Mouse (Mus musculus) limb, embryonic 10.5 days (tissue): Measurements from ENCODE around the gene Mettl7a3. TPM values are rescaled to one million over a fixed set of nuclear protein-coding genes. Genes with fewer than 3 reads are reported as not detected.
"Not testable (repeated sequence)": the region's sequence is repeated elsewhere in the genome, so short reads cannot be mapped to it uniquely, and the experiment has no call there.

Source experiments
- DNase-seq: peaks from one replicate; pipeline ENCODE4 v3.0.0-alpha.2; 2017; ENCODE audit warnings: low spot score
- H3K27ac ChIP-seq: fragments of 300-500 bp; sonication (generic); 2 replicates; pipeline ENCODE4 v1.5.1; 2016; ENCODE audit warnings: mild to moderate bottlenecking
- H3K27me3 ChIP-seq: fragments of 300-500 bp; sonication (generic); 2 replicates; pipeline ENCODE4 v1.6.1; 2016; ENCODE audit warnings: low read depth, mild to moderate bottlenecking; ENCODE audit not compliant: poor library complexity, severe bottlenecking
- H3K36me3 ChIP-seq: fragments of 300-500 bp; sonication (generic); 2 replicates; pipeline ENCODE4 v1.6.1; 2016; ENCODE audit warnings: mild to moderate bottlenecking, moderate library complexity
- H3K4me1 ChIP-seq: fragments of 300-500 bp; sonication (generic); 2 replicates; pipeline ENCODE4 v1.6.1; 2016
- H3K4me3 ChIP-seq: fragments of 300-500 bp; sonication (generic); 2 replicates; pipeline ENCODE4 v1.5.1; 2016; ENCODE audit warnings: mild to moderate bottlenecking, moderate library complexity
- H3K9me3 ChIP-seq: fragments of 300-500 bp; sonication (generic); replicated peaks from 2 replicates; pipeline ENCODE4 v1.6.1; 2016; ENCODE audit warnings: mild to moderate bottlenecking
- WGBS: fragments of 180-500 bp; shearing (Covaris S2); methylation state at CpG from one replicate; pipeline ENCODE4 v1.1.7; 2016; 5-methylcytosine and 5-hydroxymethylcytosine counted together
- polyA plus RNA-seq: library from polyadenylated mRNA; unstranded; fragments of >200 nt; fragmentation: Nextera tagmentation; extraction: Ambion mirVana; gene quantifications from 2 replicates; pipeline ENCODE4 v1.2.1, GENCODE M21; 2016

The Mettl7a3 gene
- polyA plus RNA-seq, 1 experiment from 2014 or later = not detected

DNA sequence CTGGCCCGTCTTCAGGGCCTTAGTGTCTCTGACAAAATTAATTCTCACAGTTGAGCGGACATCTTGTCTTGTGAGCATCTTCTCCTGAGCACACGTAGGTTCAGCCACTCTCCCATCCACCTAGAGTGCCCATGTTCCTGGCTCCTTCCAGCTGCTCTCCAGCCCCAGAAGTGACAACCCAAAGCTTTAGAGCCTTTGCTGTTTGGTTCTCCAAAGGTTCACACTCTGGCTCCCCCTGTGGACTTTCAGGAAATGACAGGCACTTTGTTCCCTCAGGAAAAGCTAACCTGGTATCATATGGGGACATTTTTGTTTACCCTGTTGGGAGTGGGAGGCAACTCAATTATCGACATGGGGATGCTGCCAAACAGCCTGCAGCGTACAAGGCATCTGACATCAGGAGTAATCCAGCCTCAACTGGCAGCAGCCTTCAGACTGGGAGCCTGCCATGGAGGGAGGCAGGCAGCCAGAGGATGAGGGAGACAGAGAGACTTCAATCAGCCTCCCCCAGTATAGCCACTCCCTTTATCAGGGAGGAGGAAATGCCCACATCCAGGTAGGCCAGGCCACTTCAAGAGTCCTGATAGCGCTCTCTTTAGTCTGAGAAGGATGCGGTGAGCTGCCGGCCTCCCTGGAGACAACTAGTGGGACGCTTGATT, 43.2 kb downstream of the Mettl7a3 start:
- 45% methylated on average over 4 of the region's 9 CpGs for WGBS
- not testable (repeated sequence) for H3K4me3 ChIP-seq

DNA sequence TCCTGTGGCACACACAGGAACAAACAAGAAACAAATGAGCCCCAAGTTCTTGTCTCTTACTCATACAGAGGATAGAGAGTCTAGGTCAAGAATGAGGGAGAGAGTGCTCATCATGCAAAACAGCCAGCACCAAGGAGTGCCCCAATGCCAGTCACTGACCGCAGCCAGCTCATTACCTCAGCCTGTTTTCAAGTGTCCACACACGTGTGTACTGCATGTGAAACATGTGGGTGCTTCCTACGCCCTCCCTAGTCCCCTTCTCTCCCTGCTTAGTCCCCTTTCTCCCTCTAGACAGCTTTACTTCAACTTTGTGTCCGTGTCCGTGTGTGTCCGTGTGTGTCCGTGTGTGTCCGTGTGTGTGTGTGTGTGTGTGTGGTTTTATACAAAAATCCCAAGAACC, 44.9 kb downstream of the Mettl7a3 start:
- DNase-seq = no peak

More for the DNA sequence above, 43.2 kb downstream of the Mettl7a3 start:
- H3K9me3 ChIP-seq, H3K27ac ChIP-seq, DNase-seq, H3K36me3 ChIP-seq, H3K4me1 ChIP-seq, H3K27me3 ChIP-seq: not testable (repeated sequence)

GRCm38 (mm10) chr15:100380104-100380503, 45.4 kb downstream of the Mettl7a3 start:
- H3K4me3 ChIP-seq = no peak overlapping the region
- 84% methylated on average over 2 of the region's 2 CpGs for WGBS
- no peaks in the 10 kb centered on the region for H3K36me3 ChIP-seq
- no peaks in the 10 kb centered on the region for H3K9me3 ChIP-seq
- DNase-seq = no peak
- no peaks in the 10 kb centered on the region for H3K4me1 ChIP-seq
- no peaks in the 10 kb centered on the region for H3K27me3 ChIP-seq
- no peak overlapping the region for H3K27ac ChIP-seq

More for the DNA sequence above, 44.9 kb downstream of the Mettl7a3 start:
- H3K27ac ChIP-seq = no peak overlapping the region
- no peaks in the 10 kb centered on the region for H3K27me3 ChIP-seq
- no peak overlapping the region for H3K4me3 ChIP-seq
- no peaks in the 10 kb centered on the region for H3K4me1 ChIP-seq
- H3K9me3 ChIP-seq = no peaks in the 10 kb centered on the region
- H3K36me3 ChIP-seq = no peaks in the 10 kb centered on the region
- WGBS = 92% methylated on average over 8 of the region's 8 CpGs

DNA sequence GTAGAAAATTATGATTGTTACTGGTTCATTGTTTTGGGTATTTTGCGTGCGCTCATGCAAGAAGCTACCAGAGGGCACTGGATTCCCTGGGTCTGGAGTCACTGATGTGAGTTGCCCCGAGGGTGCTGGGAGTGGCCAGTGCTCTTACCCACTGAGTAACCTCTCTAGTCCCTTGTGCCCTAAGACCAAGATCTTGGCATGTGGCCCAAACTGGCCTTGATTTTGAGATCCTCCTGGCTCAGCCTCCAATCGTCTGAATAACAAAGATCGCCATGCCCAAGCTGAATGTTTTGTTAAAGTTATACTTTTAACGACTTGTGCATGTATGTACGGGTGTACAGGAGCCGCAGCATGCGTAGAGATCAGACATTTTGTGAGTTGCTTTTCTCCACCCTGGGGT, 51.0 kb downstream of the Mettl7a3 start:
- Histone ChIP-seq H3K4me1 (peaks cover 6% of the 10 kb centered on the region; the same call in 1 of the 2 replicates), H3K9me3 (no peaks in the 10 kb centered on the region), H3K4me3 (no peak overlapping the region), H3K36me3 (no peaks in the 10 kb centered on the region), H3K27me3 (no peaks in the 10 kb centered on the region), H3K27ac (no peak overlapping the region)
- 95% methylated on average over 9 of the region's 9 CpGs for WGBS
- no peak for DNase-seq

DNA sequence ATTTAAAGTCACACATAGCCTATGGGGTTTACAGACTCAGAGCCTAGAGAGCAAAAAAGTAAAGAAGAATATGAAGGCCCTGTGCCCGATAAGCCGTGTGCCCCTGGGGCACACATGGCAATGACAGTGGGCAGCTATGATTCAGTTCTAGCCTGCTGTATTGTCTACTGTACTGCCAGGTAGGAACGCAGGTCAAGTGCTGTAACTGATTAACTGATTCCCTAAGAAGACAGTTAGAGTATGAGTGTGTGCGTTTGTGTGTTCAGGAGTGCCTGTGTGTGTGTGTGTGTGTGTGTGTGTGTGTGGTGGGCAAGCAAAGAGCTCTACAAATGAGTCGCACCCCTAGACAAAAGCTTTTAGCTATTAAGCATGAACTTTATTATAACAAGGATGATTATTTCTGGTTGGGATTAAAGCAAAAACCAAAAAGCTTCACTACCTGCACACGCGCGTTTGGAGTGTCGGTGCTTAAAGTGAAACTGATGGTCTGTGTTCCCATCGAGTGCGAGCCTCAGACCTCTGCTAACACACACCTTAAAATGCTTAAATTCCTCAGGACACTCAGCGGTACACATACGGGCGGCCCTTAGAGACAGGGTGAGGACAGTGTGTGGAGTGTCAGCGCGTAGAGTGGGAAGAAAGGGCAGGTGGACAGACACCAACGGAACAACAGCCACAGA, 53.0 kb downstream of the Mettl7a3 start:
- Histone ChIP-seq H3K36me3 (no peaks in the 10 kb centered on the region), H3K4me3 (no peak overlapping the region), H3K4me1 (peaks cover 6% of the 10 kb centered on the region; the same call in 1 of the 2 replicates), H3K27me3 (no peaks in the 10 kb centered on the region), H3K9me3 (no peaks in the 10 kb centered on the region), H3K27ac (no peak overlapping the region)
- WGBS = 96% methylated on average over 17 of the region's 17 CpGs
- DNase-seq = no peak

DNA sequence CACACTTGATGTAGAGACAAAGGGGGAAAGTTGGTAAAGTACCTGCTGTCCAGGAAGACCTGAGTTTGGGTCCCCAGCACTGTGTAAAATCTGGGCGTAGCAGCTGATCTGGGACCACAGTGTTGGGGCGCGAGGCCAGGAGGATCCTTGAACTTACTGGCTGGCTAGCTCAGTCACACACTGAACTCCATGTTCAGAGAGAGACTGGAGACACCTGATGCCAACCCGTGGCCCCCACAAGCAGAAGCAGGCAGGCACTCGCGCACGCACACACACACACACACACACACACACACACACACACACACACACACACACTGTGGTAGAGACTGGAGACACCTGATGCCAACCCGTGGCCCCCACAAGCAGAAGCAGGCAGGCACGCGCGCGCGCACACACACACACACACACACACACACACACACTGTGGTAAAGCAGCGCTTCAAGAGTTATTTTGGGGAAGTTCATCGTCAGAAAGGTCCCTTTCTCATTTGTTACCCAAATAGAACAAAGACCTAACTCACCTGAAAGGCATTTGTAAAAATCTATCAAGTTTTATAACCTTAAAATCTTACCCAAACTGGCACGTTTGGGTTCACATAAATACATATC, 53.6 kb downstream of the Mettl7a3 start:
- DNase-seq = no peak
- Histone ChIP-seq H3K36me3 (peaks cover 5% of the 10 kb centered on the region), H3K9me3 (no peaks in the 10 kb centered on the region), H3K4me1 (peaks cover 10% of the 10 kb centered on the region; the same call in 1 of the 2 replicates), H3K4me3 (no peak overlapping the region), H3K27ac (no peak overlapping the region), H3K27me3 (no peaks in the 10 kb centered on the region)
- WGBS = 89% methylated on average over 16 of the region's 16 CpGs

DNA sequence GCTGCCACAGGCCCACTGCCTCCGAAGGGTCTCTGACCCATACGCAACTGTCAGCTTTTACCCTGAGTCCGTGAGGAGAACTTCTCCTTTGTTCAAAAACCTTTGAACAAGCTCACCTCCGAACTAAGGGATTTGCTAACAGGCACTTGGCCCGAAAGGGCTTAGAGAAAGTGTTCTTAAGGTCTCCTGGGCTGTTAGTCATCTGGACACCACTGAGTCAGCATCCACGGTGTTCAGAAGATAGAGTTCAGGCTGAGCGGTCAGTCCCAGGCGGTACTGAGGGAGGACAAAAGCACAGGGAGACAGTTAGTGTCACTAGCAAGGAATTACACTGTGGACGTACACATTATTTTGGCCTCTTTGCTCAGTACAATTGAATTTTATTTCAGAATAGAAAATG, 54.2 kb downstream of the Mettl7a3 start:
- 75% methylated on average over 9 of the region's 9 CpGs for WGBS
- Histone ChIP-seq H3K36me3 (peaks cover 11% of the 10 kb centered on the region), H3K9me3 (no peaks in the 10 kb centered on the region), H3K4me1 (peaks cover 10% of the 10 kb centered on the region; the same call in 1 of the 2 replicates), H3K27ac (no peak overlapping the region), H3K27me3 (no peaks in the 10 kb centered on the region), H3K4me3 (no peak overlapping the region)
- no peak for DNase-seq

Other genes starting within 250 kb of the Mettl7a3 start
- 42.5 and 43.0 TPM in 2 replicates for gene Atf1, start 107.1 kb upstream of the Mettl7a3 start, polyA plus RNA-seq
- gene Tmprss12, start 54.1 kb upstream of the Mettl7a3 start, polyA plus RNA-seq = not detected in 2 replicates
- 2.2 and 2.7 TPM in 2 replicates for gene Mettl7a1, start 30.8 kb upstream of the Mettl7a3 start, polyA plus RNA-seq
- 0.15 and 0.29 TPM in 2 replicates for gene Methig1, start 18.2 kb downstream of the Mettl7a3 start, polyA plus RNA-seq
- gene Mettl7a2, start 18.3 kb downstream of the Mettl7a3 start, polyA plus RNA-seq = not detected in 2 replicates
- 0.65 TPM in 1 of 2 replicates, not detected in the other for gene Higd1c, start 29.6 kb downstream of the Mettl7a3 start, polyA plus RNA-seq
- gene Gm5475, start 87.2 kb downstream of the Mettl7a3 start, polyA plus RNA-seq = 0.08 and 0.11 TPM in 2 replicates
- gene Slc11a2, start 90.1 kb downstream of the Mettl7a3 start, polyA plus RNA-seq = 30.4 and 31.0 TPM in 2 replicates
- 29.7 and 31.4 TPM in 2 replicates for gene Letmd1, start 134.1 kb downstream of the Mettl7a3 start, polyA plus RNA-seq
- gene Csrnp2, start 160.6 kb downstream of the Mettl7a3 start, polyA plus RNA-seq = 24.8 and 28.2 TPM in 2 replicates
- 29.9 and 44.5 TPM in 2 replicates for gene Tfcp2, start 217.1 kb downstream of the Mettl7a3 start, polyA plus RNA-seq